Mouse (Mus musculus) layer of hippocampus, adult 2 months (tissue): ENCODE data around the gene Cdkl1. TPM values are rescaled to one million over a fixed set of nuclear protein-coding genes. Genes with fewer than 3 reads are reported as not detected.

ENCODE experiments used
- DNase-seq, 2 experiments: peaks; one replicate each; pipeline ENCODE4 v3.0.0; 2022; ENCODE audit warnings: low spot score in 2 of 2
- H3K27ac ChIP-seq: fragments of 200-600 bp; 2 replicates; pipeline ENCODE4 v1.8.1; 2022
- H3K4me3 ChIP-seq: fragments of 200-600 bp; 2 replicates; pipeline ENCODE4 v1.8.1; 2022; ENCODE audit warnings: mild to moderate bottlenecking
- CTCF ChIP-seq: fragments of 200-600 bp; conservative IDR thresholded peaks from 2 replicates; pipeline ENCODE4 v1.8.1; 2022; ENCODE audit warnings: antibody characterized with exemption, mild to moderate bottlenecking, moderate library complexity
- long read RNA-seq, 2 experiments: library from polyadenylated mRNA; stranded (forward); transcript quantifications; one replicate each; pipeline ENCODE4 v2.0.0; 2021; ENCODE audit warnings: borderline mapping rate in 2 of 2
- total RNA-seq, 2 experiments: library from RNA; stranded (reverse); gene quantifications; 2 replicates each; pipeline ENCODE4 v1.2.3; 2021

Cdkl1 gene
- total RNA-seq, result 10 to 100 TPM; 21.5 to 27.4 TPM
- long read RNA-seq, experiment 1, partial matches to known transcripts, result 1 of 3 reads
- long read RNA-seq, experiment 1, other reads (novel, unspliced or antisense), result 2 of 3 reads
- long read RNA-seq, experiment 2, partial matches to known transcripts, result 0 of 4 reads
- long read RNA-seq, experiment 2, other reads (novel, unspliced or antisense), result 4 of 4 reads

DNA sequence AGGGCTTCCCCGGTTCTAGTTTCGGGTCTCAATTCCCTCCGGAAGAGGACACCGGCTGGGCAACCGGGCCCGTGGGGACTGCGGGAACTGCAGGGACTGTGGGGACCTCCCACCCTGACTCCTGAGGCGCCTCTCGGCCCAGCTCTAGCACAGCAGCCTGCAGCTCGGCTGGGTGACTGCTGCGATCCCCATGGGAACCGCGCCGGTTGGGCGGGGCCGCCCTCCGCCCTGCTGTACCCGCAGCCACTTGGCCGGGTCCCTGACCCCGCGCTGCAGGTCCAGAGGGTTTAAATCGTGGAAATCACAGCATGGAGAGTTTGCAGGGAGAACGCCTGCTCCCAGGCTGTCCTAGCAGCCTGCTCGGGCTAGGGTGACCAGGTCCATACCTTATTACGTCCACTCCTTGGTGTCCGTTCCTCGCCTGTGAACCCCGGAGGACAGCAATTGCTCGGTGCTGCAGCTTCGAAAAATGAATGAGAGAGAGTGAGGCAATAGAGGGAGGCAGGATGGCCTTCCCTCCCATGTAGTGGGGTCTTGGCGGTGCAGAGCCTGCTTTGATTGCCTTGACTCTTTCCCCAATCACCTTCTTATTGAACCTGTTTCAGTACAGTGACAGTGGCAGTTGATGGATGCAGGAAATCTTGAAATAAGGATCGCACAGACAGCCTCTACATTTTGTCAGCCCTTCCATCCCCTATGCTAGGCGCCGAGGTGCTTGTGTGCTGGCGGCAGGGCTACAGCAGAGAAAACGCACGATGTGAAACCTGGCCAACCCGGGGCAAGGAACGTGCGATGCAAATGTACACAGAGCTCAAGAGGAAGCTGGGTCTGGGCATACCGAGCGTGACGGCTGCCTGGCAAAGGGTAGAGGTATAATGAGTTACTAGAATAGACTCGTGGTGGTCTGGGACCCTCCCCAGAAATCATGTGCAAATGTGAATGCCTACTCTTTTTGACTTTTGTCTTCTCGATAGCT, at the start of gene Cdkl1:
Gene Cdkl1 (minus strand): TSS at position 738 of the 976 bp plus-strand sequence.
- DNase-seq, result peak; percentile 46 to 62
- Histone ChIP-seq H3K27ac (peak within 1 kb of the TSS; percentile 96), H3K4me3 (peak within 1 kb of the TSS; percentile 76)
- peak; percentile 52 for TF ChIP-seq CTCF

DNA sequence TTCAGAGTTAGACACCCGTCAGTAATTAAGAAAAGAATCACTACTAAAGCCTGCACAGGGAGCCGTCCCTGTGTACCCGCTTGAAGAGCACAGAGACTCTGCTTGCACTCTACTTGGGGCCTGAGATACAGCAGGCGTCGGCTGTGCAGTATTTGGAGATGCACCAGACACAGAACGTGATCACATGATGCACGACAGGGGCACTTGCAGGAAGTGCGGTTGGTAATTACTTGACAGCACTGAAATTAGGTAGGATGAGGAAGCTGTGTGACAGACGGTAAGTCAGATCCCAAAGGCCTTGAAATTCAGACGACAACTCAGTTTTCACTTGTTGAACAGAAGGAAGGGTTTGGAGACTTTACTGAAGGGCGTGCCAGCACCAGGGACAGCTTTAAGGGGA, 47.3 kb upstream of the Cdkl1 start:
- H3K27ac ChIP-seq, result peak overlapping the region; percentile 39; the same call in 1 of the 2 replicates
- DNase-seq, result no peak
- TF ChIP-seq CTCF, result no peak
- no peak overlapping the region for H3K4me3 ChIP-seq

DNA sequence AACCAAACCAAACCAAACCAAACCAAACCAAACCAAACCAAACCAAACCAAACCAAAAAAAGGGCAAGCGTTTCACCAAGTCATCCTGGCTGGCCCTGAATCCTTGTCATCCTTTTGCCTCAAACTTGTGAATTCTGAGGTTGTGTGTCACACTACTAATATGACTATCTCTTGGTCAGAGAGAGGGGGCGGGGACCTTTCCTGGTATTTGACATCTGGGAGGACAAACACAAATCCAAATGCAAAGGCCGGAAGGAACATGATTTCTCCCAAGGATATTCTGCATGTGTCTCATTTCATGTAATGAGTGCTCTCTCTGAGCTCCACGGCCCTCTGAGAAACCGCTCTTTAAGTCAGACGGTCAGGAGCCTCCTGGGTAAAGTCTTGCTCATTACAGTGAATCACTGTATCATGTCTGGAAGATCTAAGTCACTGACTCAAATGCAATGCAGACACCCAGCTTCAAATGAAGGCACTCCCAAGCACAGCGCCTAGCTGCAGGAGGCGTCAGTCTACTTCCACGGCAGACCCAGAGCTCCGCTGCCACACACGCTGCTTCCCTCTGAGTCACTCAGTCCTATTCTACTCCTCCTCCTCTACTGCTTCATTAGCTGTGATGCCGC, 43.0 kb upstream of the Cdkl1 start:
- H3K27ac ChIP-seq, result 0 out of 2 replicates have a peak overlapping the region, but pooled peaks have one; percentile 3
- DNase-seq, result peak in 1 of 2 experiments; percentile 32
- H3K4me3 ChIP-seq, result no peak overlapping the region
- TF ChIP-seq CTCF, result 0 out of 2 replicates have a peak, but pooled peaks have one; percentile 7

DNA sequence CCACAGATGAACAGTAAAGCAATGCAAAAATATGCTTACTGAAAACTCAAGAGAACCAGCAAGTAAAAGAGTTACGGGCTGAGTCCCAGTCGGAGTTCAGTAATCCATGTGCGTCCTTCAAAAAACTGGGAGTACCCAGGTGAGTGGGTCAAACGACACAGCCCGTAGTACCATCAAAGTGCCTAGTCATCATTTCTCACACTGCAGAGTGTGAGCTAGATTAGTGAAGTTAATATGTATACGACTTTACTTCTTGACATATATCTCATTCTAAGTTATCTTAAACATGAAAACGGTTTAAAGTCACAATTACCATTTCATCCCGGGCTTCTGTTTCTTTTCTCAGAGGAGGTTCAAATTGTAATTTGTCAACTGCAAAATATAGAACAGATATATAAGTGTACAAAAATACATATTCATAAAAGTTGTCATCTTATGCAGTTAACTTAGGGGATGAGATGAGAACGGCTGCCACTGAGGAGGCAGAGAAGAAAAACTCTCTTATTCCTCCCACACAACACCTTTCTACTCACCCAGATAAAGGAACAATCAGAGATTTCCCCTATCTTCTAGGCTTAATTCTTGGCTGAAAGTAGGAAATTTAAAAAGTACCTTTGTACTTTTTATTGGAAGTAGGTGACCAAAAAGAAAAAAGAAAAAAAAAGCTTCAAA, 40.3 kb upstream of the Cdkl1 start:
- Histone ChIP-seq H3K4me3 (no peak overlapping the region), H3K27ac (no peak overlapping the region)
- TF ChIP-seq CTCF, result no peak
- no peak for DNase-seq

DNA sequence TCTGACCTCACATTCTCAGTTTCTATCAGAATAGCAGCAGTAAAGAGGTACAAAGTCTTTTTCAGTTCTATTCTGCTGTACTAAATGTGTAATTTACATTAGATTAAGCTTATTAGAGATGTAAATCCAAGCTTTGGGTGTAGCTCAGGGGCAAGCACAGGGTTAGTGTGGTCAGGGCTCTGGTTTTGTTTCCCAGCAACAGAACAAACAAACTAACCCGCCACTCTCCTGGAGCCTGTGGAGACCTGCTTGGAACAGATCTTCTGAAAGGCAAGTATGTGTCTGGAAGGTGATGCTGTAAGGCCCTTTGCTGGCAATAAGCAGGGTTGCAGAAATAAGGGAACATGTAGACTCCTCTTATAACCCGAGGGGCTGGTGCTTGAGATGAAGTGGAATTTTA, 37.1 kb upstream of the Cdkl1 start:
- H3K4me3 ChIP-seq, result no peak overlapping the region
- H3K27ac ChIP-seq, result no peak overlapping the region
- DNase-seq, result no peak
- no peak for TF ChIP-seq CTCF

GRCm38 (mm10) chr12:69824881-69825597, 34.0 kb upstream of the Cdkl1 start:
- TF ChIP-seq CTCF, result no peak
- no peak overlapping the region for H3K27ac ChIP-seq
- DNase-seq, result no peak
- H3K4me3 ChIP-seq, result no peak overlapping the region

DNA sequence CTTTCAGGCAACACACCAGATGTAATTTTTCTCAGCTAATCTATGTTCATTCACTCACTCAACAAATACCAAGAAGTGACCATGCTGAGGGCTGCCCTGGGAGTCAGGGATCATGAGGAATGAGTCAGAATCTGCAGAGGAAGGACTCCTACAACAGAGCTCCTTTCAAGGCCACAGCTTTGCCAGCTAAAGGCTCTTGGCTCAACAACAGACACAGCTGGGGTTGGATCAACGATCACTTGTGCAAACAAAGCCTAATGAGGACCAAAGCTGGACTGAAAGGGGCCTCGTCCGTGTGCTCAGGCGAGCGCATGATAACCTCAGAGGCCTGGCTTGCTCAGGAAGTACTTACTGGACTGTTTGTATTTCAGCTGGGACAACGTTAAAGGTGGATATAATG, 23.2 kb upstream of the Cdkl1 start:
- Histone ChIP-seq H3K4me3 (no peak overlapping the region), H3K27ac (peak overlapping the region; percentile 52)
- DNase-seq, result no peak
- no peak for TF ChIP-seq CTCF

- TF ChIP-seq CTCF, result no peak
- peak overlapping the region; percentile 52 for H3K27ac ChIP-seq
- DNase-seq, result no peak
- H3K4me3 ChIP-seq, result no peak overlapping the region
Observed at GRCm38 (mm10) chr12:69813596-69813995, 22.5 kb upstream of the Cdkl1 start.

DNA sequence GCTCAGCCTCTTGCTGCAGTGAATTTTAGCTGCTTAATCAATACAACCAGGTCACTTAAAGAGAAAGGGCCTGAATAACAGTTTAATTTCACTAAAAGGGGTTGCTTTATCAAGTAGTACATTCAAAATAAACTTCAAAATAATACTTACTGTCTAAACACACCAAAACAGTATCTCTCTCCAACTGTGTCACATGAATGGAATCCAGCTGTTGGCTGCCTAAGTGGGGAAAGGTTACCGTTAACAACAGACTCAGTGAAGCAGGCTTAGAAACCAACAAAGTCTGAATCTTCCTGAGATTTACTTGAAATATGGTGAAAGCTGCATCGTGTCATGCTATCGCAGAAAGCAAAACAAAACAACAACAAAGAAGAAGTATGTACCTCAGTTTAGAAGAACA, 21.9 kb upstream of the Cdkl1 start:
- H3K4me3 ChIP-seq, result no peak overlapping the region
- TF ChIP-seq CTCF, result no peak
- H3K27ac ChIP-seq, result peak overlapping the region; percentile 52; the same call in 1 of the 2 replicates
- no peak for DNase-seq

- no peak for TF ChIP-seq CTCF
- no peak for DNase-seq
- Histone ChIP-seq H3K27ac (peak overlapping the region; percentile 50; the same call in 1 of the 2 replicates), H3K4me3 (no peak overlapping the region)
Observed at GRCm38 (mm10) chr12:69811976-69812375, 20.9 kb upstream of the Cdkl1 start.

GRCm38 (mm10) chr12:69809439-69809838, 18.4 kb upstream of the Cdkl1 start:
- TF ChIP-seq CTCF, result no peak
- no peak for DNase-seq
- Histone ChIP-seq H3K4me3 (no peak overlapping the region), H3K27ac (no peak overlapping the region)
